Mouse (Mus musculus) spleen, adult 18-20 months (tissue): ENCODE results near the gene Lsm7.

Experiments used
- DNase-seq, 2 experiments: peaks; one replicate each; pipeline ENCODE4 v3.0.0; 2022; ENCODE audit warnings: mixed read lengths in 2 of 2

The Lsm7 gene

GRCm38 (mm10) chr10:80810084-80810483, 44.9 kb downstream of the Lsm7 start:
- no peak for DNase-seq

DNA sequence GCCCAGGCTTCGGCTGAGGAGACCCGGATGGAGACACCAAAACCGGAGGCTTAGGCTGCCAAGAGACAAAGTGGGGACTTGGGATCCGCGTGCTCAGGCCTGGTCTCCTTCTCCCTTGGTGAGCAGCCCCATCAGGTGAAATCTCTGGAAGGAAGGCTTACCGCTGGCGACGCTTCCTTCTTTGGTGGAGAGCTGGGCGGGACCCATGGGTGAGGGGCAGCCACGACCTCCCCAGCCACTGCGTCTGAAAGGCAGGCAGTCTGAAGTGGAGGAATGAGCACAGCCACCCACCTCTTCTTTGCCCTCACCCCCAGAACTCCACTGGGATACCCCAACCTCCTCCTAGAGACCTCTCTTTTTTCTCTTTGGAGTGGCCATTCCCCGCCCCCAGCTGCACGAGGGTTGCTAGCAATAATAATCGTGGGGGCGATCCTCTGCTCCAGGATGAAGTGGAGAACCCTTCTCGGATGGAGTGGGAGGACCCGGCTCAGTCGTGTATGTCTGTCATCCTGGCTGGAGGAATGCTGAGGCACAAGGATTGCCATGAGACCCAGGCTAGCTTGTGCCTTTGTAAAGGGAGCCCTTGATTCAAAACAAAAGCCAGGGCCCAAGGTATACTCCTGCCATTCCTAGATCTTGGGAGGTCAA, 45.9 kb downstream of the Lsm7 start:
- DNase-seq: no peak

GRCm38 (mm10) chr10:80808099-80808984, 46.7 kb downstream of the Lsm7 start:
- DNase-seq: no peak

- DNase-seq: peak; percentile 42 to 50
Observed at GRCm38 (mm10) chr10:80807057-80807627, 47.9 kb downstream of the Lsm7 start.

- DNase-seq: no peak
Observed at GRCm38 (mm10) chr10:80806341-80807056, 48.5 kb downstream of the Lsm7 start.

DNA sequence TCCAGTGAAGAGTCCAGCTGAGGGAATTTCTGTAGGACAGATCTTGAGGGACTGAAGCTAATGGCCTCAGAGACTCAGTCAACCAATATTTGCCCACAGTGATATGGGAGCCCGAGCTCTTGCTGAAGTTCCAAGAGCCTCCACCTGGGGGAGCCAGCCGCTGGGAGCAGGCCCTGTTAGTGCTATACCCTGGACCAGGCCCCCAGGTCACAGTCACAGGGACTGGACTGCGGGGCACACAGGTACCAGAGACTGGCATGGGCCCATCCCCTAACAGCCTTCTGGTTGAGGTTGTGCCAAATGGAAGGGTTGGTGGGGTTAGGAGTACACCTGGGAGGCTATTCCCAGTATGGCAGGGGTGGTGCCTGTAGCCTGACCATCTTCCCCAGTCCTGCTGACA, 49.1 kb downstream of the Lsm7 start:
- DNase-seq: peak; percentile 47 to 77

DNA sequence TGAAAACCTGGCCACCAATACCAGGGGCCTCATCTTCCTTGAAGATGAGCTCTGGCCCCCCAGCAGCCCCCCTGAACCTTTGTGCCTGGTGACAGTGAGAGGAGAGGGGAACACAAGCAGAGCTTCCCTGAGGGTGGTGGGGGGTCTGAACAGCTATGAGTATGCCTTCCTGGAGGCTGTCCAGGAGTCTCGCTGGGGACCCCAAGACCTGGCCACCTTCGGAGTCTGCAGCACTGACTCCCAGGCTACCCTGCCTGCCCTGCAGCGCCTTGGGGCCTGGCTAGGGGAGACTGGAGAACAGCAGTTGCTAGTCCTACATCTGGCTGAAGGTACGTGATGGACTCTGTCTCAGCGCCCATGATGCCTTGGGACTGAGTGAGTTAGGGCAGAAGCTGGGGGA, 49.7 kb downstream of the Lsm7 start:
- DNase-seq: no peak

- no peak for DNase-seq
Observed at GRCm38 (mm10) chr10:80804916-80805315, 50.1 kb downstream of the Lsm7 start, which contains the start of gene Amh. Gene Amh (plus strand): TSS chr10:80805243.

DNA sequence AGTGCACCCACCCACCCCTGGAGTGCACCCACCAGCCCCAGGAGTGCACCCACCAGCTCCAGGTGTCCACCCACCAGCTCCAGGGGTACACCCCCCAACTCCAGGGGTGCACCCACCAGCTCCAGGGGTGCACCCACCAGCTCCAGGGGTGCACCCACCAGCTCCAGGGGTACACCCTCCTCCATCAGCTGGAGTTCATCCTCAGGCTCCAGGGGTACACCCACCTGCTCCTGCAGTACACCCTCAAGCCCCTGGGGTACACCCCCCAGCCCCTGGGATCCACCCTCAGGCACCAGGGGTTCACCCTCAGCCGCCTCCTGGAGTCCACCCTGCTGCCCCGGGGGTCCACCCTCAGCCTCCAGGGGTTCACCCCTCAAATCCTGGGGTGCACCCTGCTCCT, 50.7 kb downstream of the Lsm7 start:
- no peak for DNase-seq

GRCm38 (mm10) chr10:80802996-80803395, 52.0 kb downstream of the Lsm7 start:
- DNase-seq: no peak
